Mouse (Mus musculus) C2C12 (cell line): ENCODE measurements at regions not wholly inside any gene's neighbourhood (a gene's known extent, or its start where the extent isn't known, plus 50 kb on each side); places are given as distances from the start of the nearest gene placed in this dataset.

ENCODE experiments used
- CTCF ChIP-seq: IDR thresholded peaks from one replicate; pipeline ENCODE4 v1.5.1; 2011; ENCODE audit not compliant: control insufficient read depth, insufficient read depth, insufficient read length
- USF1 ChIP-seq: IDR thresholded peaks from one replicate; pipeline ENCODE4 v1.6.1; 2011; ENCODE audit warnings: low read depth, mild to moderate bottlenecking, control low read depth, moderate library complexity

DNA sequence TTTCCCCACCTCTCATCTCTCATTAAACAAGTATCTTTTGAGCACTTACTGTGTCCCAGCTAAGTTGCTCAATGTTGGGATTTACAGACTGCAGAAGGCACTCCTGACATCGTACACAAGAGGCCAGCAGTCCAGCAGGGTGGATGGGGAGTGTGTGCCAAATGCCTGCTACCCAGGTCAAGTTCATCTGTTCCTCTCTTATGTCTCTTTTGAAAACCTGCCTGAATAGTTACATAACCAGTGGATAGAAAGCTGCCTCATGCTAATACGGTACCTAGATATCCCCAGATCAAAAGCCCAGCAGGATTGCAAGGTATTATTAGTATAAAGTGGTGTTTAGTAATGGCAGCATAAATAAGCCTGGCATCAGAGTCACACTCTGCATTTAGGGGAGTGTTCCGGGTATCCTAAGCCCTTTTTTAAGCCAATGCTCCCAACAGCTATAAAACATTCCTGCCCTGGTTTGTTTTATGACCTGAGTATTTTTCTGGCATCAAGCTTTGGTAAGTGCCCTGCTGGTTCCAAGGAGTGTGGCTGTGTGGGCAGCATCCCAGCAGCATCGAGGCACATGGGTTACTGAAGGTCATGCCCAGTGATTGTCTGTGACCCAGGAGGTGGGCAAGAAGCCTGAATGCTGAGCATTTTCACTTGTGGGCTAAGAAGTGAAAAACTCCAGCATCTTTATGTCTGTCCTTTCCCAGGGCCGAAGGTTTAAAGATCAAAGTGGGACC lies 59.1 kb upstream of the Pomgnt2 start:
- TF ChIP-seq CTCF = no peak
- TF ChIP-seq USF1 = no peak
